Mouse (Mus musculus) spleen, adult 2 months (tissue): Measurements from ENCODE around the gene Slc9a9. TPM values are rescaled to one million over a fixed set of nuclear protein-coding genes. Genes with fewer than 3 reads are reported as not detected.

Source experiments
- DNase-seq, 2 experiments: peaks; one replicate each; pipeline versions ENCODE4 v3.0.0 to v3.0.0-alpha.2; 2012 to 2021; ENCODE audit warnings: low spot score in 2 of 2, low read depth in 1 of 2
- H3K27ac ChIP-seq: fragments of 200-500 bp; 2 replicates; pipeline ENCODE4 v1.5.1; 2012; ENCODE audit warnings: low read length, inconsistent platforms; ENCODE audit not compliant: insufficient read depth
- H3K27me3 ChIP-seq: fragments of 200-500 bp; 2 replicates; pipeline ENCODE4 v1.6.1; 2012; ENCODE audit warnings: mild to moderate bottlenecking, moderate library complexity, low read length, inconsistent platforms; ENCODE audit not compliant: control insufficient read depth, insufficient read depth
- H3K36me3 ChIP-seq: fragments of 200-500 bp; 2 replicates; pipeline ENCODE4 v1.6.1; 2012; ENCODE audit warnings: mild to moderate bottlenecking, low read length, inconsistent platforms; ENCODE audit not compliant: control insufficient read depth, insufficient read depth
- H3K4me1 ChIP-seq: fragments of 200-500 bp; 2 replicates; pipeline ENCODE4 v1.6.1; 2011; ENCODE audit warnings: inconsistent platforms; ENCODE audit not compliant: control insufficient read depth, insufficient read depth, insufficient read length
- H3K4me3 ChIP-seq: fragments of 200-500 bp; 2 replicates; pipeline ENCODE4 v1.5.1; 2011; ENCODE audit warnings: mild to moderate bottlenecking, inconsistent platforms; ENCODE audit not compliant: insufficient read depth, insufficient read length; ENCODE audit errors: extremely low read depth
- CTCF ChIP-seq: fragments of 200-500 bp; IDR thresholded peaks from 2 replicates; pipeline ENCODE4 v1.5.1; 2011; ENCODE audit warnings: mild to moderate bottlenecking, inconsistent platforms; ENCODE audit not compliant: insufficient read depth, insufficient read length, insufficient replicate concordance; ENCODE audit errors: extremely low read depth
- POLR2A ChIP-seq: fragments of 200-500 bp; IDR thresholded peaks from 2 replicates; pipeline ENCODE4 v1.6.1; 2011; ENCODE audit warnings: low read depth, low read length, inconsistent platforms
- whole genome bisulfite sequencing: fragments of 180-500 bp; shearing (Covaris S2); methylation state at CpG from one replicate; pipeline ENCODE4 v1.1.7; 2018; 5-methylcytosine and 5-hydroxymethylcytosine counted together
- polyA plus RNA-seq: library from polyadenylated mRNA; depleted of rRNA; stranded (reverse); fragments of >200 nt; gene quantifications from 2 replicates; pipeline ENCODE4 v1.2.3, GENCODE M21; 2012

Gene Slc9a9
- polyA plus RNA-seq, 1 experiment = 8.3 TPM

DNA sequence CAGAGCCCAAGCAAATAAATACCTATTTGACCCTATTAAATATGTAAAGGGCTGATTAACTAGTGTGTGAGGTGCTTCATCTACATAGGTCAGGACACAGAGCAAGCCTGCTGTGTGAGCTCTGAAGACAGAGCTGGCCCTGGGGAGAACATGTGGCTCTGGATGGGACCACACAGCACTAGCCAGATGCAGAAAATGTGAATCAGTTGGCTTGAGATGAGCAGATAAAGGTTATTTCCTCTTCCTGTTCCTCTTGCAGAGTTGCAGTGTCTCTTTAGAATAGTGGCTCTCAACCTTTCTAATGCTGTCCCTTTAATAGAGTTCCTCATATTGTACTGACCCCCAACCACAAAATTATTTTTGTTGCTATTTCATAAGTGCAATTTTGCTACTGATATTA lies 234.5 kb downstream of the Slc9a9 start:
- Histone ChIP-seq H3K4me3 (no peak overlapping the region), H3K36me3 (no peaks in the 10 kb centered on the region), H3K4me1 (no peaks in the 10 kb centered on the region), H3K27ac (no peak overlapping the region), H3K27me3 (no peaks in the 10 kb centered on the region)
- no peak for TF ChIP-seq CTCF
- TF ChIP-seq POLR2A = no peak
- DNase-seq = no peak

DNA sequence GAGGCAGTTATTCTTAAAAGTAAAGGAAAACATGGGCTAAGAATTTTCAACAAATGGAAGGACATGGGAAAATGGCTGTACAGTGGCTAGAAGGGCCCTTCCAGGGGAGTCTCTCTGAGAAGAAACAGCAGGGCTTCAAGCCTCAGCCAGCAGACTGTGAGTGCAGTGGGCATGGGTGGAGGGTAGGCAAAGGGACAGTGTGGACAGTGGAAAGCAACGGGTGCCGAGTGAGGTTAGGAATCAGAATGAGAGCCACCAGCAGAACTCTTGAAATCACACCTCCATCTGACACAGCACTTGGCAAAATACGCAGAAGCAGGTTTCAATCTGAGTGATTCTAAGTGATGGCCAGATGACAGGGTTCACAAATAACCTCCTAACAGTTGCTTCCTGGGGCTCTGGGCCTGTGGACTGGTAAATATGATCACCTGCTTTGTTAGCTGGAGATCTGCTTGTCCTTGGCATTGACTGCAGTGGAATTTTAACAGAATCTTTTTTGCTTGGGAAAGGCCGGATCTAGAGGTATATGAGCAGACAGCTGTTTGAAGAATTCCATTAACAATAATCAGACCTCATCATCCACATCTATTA lies 237.4 kb downstream of the Slc9a9 start:
- no peaks in the 10 kb centered on the region for H3K36me3 ChIP-seq
- WGBS = 95% methylated on average over 4 of the region's 4 CpGs
- TF ChIP-seq CTCF (no peak), POLR2A (no peak)
- no peak overlapping the region for H3K4me3 ChIP-seq
- no peak overlapping the region for H3K27ac ChIP-seq
- no peaks in the 10 kb centered on the region for H3K4me1 ChIP-seq
- DNase-seq = no peak
- H3K27me3 ChIP-seq = no peaks in the 10 kb centered on the region

DNA sequence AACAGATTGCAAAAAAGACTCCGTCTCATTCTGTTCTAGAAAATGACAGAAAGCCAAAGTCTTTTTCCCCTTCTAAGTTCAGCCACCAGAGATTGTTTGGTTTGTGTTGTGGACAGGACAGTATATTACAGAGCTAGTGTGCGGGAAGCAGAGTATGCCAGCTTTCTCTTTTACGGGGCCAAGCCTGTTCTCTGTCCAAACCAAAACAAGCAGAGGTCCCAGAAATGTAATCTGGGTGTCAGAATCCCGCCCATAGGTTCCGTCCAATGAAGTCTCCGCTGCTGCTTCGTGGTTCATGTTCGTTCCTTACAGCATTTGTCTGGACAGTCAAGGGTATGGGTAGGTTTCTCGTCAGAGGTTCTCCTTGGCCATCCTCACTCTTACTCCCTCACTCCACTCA lies 242.4 kb downstream of the Slc9a9 start:
- H3K4me1 ChIP-seq = no peaks in the 10 kb centered on the region
- no peak overlapping the region for H3K27ac ChIP-seq
- no peaks in the 10 kb centered on the region for H3K36me3 ChIP-seq
- no peak for TF ChIP-seq POLR2A
- TF ChIP-seq CTCF = no peak
- H3K4me3 ChIP-seq = no peak overlapping the region
- 90% methylated on average over 9 of the region's 9 CpGs for WGBS
- no peak for DNase-seq
- no peaks in the 10 kb centered on the region for H3K27me3 ChIP-seq

DNA sequence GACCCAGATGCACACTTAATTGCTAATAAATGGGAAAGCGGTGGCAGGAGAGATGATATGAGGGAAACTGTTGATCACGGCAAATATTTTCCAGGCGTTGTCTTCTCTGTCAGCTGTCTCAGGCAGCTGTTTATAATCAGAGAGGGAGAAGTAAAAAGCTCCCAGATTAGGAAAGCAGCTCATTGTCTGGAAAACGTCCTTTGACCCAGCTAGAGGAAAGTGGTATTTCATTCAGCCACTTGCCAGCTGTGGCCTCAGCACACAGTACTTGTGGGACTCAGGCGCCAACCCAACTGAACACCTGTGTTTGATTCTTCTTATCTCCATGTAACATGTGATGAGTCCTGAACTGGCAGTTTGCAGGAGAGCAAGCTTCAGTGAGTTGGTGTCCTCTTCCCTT lies 252.4 kb downstream of the Slc9a9 start:
- no peak for TF ChIP-seq CTCF
- no peak for TF ChIP-seq POLR2A
- WGBS = 83% methylated on average over 5 of the region's 5 CpGs
- Histone ChIP-seq H3K27ac (no peak overlapping the region), H3K4me3 (no peak overlapping the region), H3K36me3 (no peaks in the 10 kb centered on the region), H3K4me1 (no peaks in the 10 kb centered on the region), H3K27me3 (no peaks in the 10 kb centered on the region)
- no peak for DNase-seq

DNA sequence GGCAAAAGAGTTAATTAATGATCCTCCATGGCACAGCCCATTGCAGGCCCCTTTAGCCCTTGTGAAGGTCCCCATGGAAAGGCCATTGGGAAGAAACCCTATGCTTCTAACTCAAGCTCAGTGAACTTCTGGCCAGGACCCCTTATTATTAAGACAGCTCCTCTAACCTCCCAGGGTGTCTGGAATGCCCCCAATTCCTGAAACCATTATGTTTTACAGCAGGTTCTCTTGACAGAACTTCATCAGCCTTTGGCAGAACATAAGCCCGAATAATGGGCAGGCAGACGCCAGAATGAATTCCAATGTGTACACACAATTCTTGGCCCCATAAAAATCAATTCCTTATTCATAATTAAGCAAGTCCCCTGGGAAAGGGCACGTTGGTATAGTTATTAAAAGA lies 256.1 kb downstream of the Slc9a9 start:
- Histone ChIP-seq H3K4me1 (no peaks in the 10 kb centered on the region), H3K27me3 (no peaks in the 10 kb centered on the region), H3K27ac (no peak overlapping the region), H3K36me3 (no peaks in the 10 kb centered on the region), H3K4me3 (no peak overlapping the region)
- WGBS = 82% methylated on average over 3 of the region's 3 CpGs
- TF ChIP-seq CTCF (no peak), POLR2A (no peak)
- no peak for DNase-seq

DNA sequence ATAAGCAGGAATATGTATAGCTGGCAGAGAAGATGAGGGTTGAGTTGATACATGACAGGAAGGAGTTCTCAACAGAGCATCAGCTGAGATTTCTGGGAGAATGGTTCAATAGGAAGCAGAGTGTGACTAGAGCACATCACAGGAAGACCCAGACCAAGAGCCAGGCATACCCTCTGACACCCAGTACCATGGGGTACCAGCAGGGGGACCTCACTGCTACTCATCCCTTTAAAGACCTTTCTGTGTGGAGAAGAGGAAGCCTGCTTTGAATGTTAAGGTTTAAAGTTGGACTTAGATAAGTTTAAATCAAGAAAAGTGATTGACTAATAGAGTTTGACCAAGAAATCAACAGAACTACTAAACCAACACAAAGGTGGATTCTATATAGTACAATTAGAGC lies 257.4 kb downstream of the Slc9a9 start:
- no peaks in the 10 kb centered on the region for H3K4me1 ChIP-seq
- H3K27ac ChIP-seq = no peak overlapping the region
- no peak for DNase-seq

DNA sequence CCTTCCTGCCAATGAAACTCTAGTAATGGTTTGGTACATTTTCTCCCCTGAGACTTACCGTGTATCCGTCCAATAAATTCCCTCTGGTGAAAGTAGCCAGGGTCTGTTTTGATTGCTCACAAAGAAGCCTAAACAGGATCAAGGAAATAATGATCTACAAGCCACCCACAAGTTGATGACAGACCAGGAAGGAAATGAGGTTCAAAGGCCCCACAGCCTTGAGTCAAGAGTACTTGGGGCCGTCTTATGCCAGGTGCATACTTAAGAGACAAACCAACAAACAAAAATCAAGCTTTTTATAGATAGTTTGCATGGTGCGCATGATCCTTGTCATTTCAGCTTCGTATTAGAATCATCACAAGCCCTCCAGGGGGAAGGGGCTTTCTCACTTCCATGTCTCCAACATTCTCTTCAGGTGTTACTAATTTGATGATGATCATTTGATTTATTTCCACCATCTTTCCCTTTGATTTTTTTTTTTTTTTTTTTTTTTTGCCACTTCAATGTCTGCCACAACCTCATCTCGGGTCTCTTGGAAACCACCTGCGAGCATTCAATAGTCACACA lies 275.9 kb downstream of the Slc9a9 start:
- Histone ChIP-seq H3K27ac (no peak overlapping the region), H3K36me3 (no peaks in the 10 kb centered on the region), H3K4me1 (no peaks in the 10 kb centered on the region), H3K27me3 (no peaks in the 10 kb centered on the region), H3K4me3 (no peak overlapping the region)
- DNase-seq = peak in 1 of 2 experiments; percentile 29
- WGBS = 38% methylated on average over 7 of the region's 7 CpGs
- no peak for TF ChIP-seq CTCF
- no peak for TF ChIP-seq POLR2A

More for the DNA sequence above, 257.4 kb downstream of the Slc9a9 start:
- H3K36me3 ChIP-seq = no peaks in the 10 kb centered on the region
- no peak overlapping the region for H3K4me3 ChIP-seq
- no peak for TF ChIP-seq CTCF
- TF ChIP-seq POLR2A = no peak
- no peaks in the 10 kb centered on the region for H3K27me3 ChIP-seq
